Comparison of ENCODE assay signal across 15 mouse cellular contexts in the genomic region with DNA sequence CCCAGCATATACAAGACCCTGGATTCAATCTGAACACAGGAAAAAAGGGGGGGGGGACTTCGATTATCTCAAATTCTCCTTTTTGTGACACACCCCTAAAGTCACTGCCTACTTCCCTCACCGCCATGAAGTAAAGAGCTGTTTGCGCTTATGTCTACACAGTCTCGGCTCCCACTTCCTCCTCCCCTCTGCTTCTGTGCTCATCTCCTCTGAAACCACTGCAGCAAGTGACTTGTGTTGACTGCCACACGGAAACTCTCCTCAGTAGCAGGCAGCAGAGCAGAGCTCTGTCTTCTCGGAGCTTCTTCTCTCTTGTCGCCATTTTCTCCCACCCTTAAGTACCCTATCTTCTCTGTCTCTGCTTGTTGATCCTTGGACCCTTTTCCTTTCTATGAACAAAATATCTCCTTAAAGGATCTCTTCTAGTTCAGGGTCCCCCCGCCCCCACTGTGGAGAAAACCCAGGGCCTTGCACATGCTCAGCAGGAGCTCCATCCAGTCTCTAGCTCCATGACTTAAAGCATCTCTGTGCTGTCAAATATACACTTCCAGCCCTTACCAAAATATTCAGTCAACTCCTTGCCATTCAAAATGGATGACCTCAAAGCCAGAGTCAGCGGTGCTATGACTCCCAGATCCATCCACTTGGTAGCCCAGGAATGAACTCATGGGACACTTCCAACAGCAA. TPM values are rescaled to one million over a fixed set of nuclear protein-coding genes. Genes with fewer than 3 reads are reported as not detected.
DNase-seq lines count a peak whose midpoint lies in the region; ATAC-seq and TF ChIP-seq lines count a peak whose summit lies in the region.
"Had no signal": no experiment of that assay in that cellular context is flagged by ENCODE, and none has a peak within 500 bp of the region (broad histone marks: within the 10 kb centered on the region; RNA-seq: fewer than 3 reads in every experiment).

No protein-coding gene starts in this region.

- TF ChIP-seq POLR2A in bone marrow, adult 2 months (IDR thresholded peaks at IDR 0.05; ENCODE audit: borderline replicate concordance, control insufficient read depth, low read depth, low read length), result no peak

- no peak for TF ChIP-seq CTCF in bone marrow, adult 2 months (IDR thresholded peaks at IDR 0.05; ENCODE audit: control insufficient read depth, insufficient read depth, low read length)

- DNase-seq in liver, embryonic 11.5 days (ENCODE audit: low spot score), result no peak
- no peak for DNase-seq in liver
- peak; percentile 51 for DNase-seq in lung, postnatal 36 days
- DNase-seq in thymus, postnatal 0 days (ENCODE audit: low spot score), result peak; percentile 82
- DNase-seq in ovary, postnatal 10 days (ENCODE audit: low spot score), result no peak
- no peak for DNase-seq in midbrain, embryonic 10.5 days (ENCODE audit: low spot score)
- no peak for DNase-seq in cerebellum, postnatal 36 days
- DNase-seq: cerebellum, adult 8-10 months; kidney, postnatal 36 days; left cerebral cortex, postnatal 4 days had no signal

- H3K9me3 ChIP-seq in liver, embryonic 11.5 days (ENCODE audit: control insufficient read depth, low read length), result peaks cover under 1% of the 10 kb centered on the region; the same call in 1 of the 2 replicates
- peaks cover 1% of the 10 kb centered on the region; the same call in 1 of the 2 replicates for H3K9me3 ChIP-seq in midbrain, embryonic 10.5 days (replicated peaks)
- H3K9me3 ChIP-seq: embryonic facial prominence, embryonic 13.5 days; forebrain, embryonic 15.5 days; neural tube, embryonic 15.5 days had no signal

- no peaks in the 10 kb centered on the region for H3K4me1 ChIP-seq in liver, embryonic 11.5 days (replicated peaks; ENCODE audit: control insufficient read depth, insufficient read depth, low read length)
- no peaks in the 10 kb centered on the region; the same call in 1 of the 2 replicates for H3K4me1 ChIP-seq in bone marrow, adult 2 months (ENCODE audit: control insufficient read depth, insufficient read depth, low read length)
- no peaks in the 10 kb centered on the region for H3K4me1 ChIP-seq in midbrain, embryonic 10.5 days

- WGBS in liver, embryonic 11.5 days, result 52% methylated on average over 9 of the region's 9 CpGs
- 21% methylated on average over 9 of the region's 9 CpGs for WGBS in bone marrow, adult 2 months
- WGBS in midbrain, embryonic 10.5 days, result 85% methylated on average over 9 of the region's 9 CpGs

- H3K4me2 ChIP-seq in liver, embryonic 11.5 days, result 0 out of 2 replicates have a peak overlapping the region, but pooled peaks have one; percentile 10
- H3K4me2 ChIP-seq: embryonic facial prominence, embryonic 13.5 days; forebrain, embryonic 15.5 days; heart, embryonic 11.5 days; neural tube, embryonic 15.5 days had no signal

- H3K9ac ChIP-seq in liver, embryonic 11.5 days (ENCODE audit: low read depth, low read length), result no peak overlapping the region
- H3K9ac ChIP-seq: embryonic facial prominence, embryonic 13.5 days; forebrain, embryonic 15.5 days; neural tube, embryonic 15.5 days had no signal

- no peak overlapping the region for H3K27ac ChIP-seq in liver, embryonic 11.5 days (ENCODE audit: low read depth, low read length)
- peak overlapping the region; percentile 65 for H3K27ac ChIP-seq in bone marrow, adult 2 months (ENCODE audit: control insufficient read depth, insufficient read depth, low read depth, low read length, poor library complexity)
- H3K27ac ChIP-seq in midbrain, embryonic 10.5 days (replicated peaks), result no peak overlapping the region
- H3K27ac ChIP-seq: embryonic facial prominence, embryonic 13.5 days; forebrain, embryonic 15.5 days; neural tube, embryonic 15.5 days had no signal

- no peak for ATAC-seq in liver, embryonic 11.5 days (replicated peaks; ENCODE audit: low FRiP score)
- ATAC-seq: forebrain, embryonic 15.5 days had no signal

- no peaks in the 10 kb centered on the region for H3K27me3 ChIP-seq in liver, embryonic 11.5 days (replicated peaks; ENCODE audit: control insufficient read depth, insufficient read depth, low read length)
- H3K27me3 ChIP-seq in midbrain, embryonic 10.5 days (ENCODE audit: low read depth, poor library complexity, severe bottlenecking), result no peaks in the 10 kb centered on the region
- H3K27me3 ChIP-seq: embryonic facial prominence, embryonic 13.5 days; forebrain, embryonic 15.5 days; neural tube, embryonic 15.5 days had no signal

- H3K4me3 ChIP-seq in liver, embryonic 11.5 days (ENCODE audit: low read depth, low read length), result no peak overlapping the region
- H3K4me3 ChIP-seq in bone marrow, adult 2 months (replicated peaks; ENCODE audit: control insufficient read depth, low read depth, low read length), result no peak overlapping the region
- H3K4me3 ChIP-seq in midbrain, embryonic 10.5 days, result no peak overlapping the region
- H3K4me3 ChIP-seq: embryonic facial prominence, embryonic 13.5 days; forebrain, embryonic 15.5 days; neural tube, embryonic 15.5 days had no signal

- peaks cover 1% of the 10 kb centered on the region; the same call in 1 of the 2 replicates for H3K36me3 ChIP-seq in liver, embryonic 11.5 days (ENCODE audit: control insufficient read depth, insufficient read depth, low read length)
- H3K36me3 ChIP-seq in midbrain, embryonic 10.5 days, result no peaks in the 10 kb centered on the region
- H3K36me3 ChIP-seq: embryonic facial prominence, embryonic 13.5 days; forebrain, embryonic 15.5 days; neural tube, embryonic 15.5 days had no signal

RNA-seq across cellular contexts. Expression of a gene that starts 6.7 kb away (rescaled TPM):
- 217 and 224 TPM in 2 replicates for polyA plus RNA-seq in liver, embryonic 11.5 days (2014; fragmentation: Nextera tagmentation; extraction: Ambion mirVana)
- polyA plus RNA-seq in bone marrow, adult 2 months (2011; ENCODE audit: insufficient read depth, insufficient read length, low replicate concordance, missing spikeins), result 16.7 and 18.3 TPM in 2 replicates
- polyA plus RNA-seq in thymus, postnatal 0 days (2015; fragmentation: Nextera tagmentation; extraction: Ambion mirVana), result 44.9 and 47.7 TPM in 2 replicates
- polyA plus RNA-seq in midbrain, embryonic 10.5 days (2016; fragmentation: Nextera tagmentation; extraction: Ambion mirVana), result 69.6 and 70.2 TPM in 2 replicates

RNA-seq across cellular contexts. Expression of a gene that starts 10.2 kb away (rescaled TPM):
- 321 and 377 TPM in 2 replicates for polyA plus RNA-seq in liver, embryonic 11.5 days (2014; fragmentation: Nextera tagmentation; extraction: Ambion mirVana)
- polyA plus RNA-seq in bone marrow, adult 2 months (2011; ENCODE audit: insufficient read depth, insufficient read length, low replicate concordance, missing spikeins), result 0.70 and 2.2 TPM in 2 replicates
- polyA plus RNA-seq in thymus, postnatal 0 days (2015; fragmentation: Nextera tagmentation; extraction: Ambion mirVana), result 0.10 TPM in 1 of 2 replicates, not detected in the other
- not detected in 2 replicates for polyA plus RNA-seq in midbrain, embryonic 10.5 days (2016; fragmentation: Nextera tagmentation; extraction: Ambion mirVana)
- polyA plus RNA-seq: forebrain, embryonic 15.5 days had no signal

RNA-seq across cellular contexts. Expression of a gene that starts 25.4 kb away (rescaled TPM):
- polyA plus RNA-seq in liver, embryonic 11.5 days (2014; fragmentation: Nextera tagmentation; extraction: Ambion mirVana), result 21.8 and 21.9 TPM in 2 replicates
- 21.0 and 33.5 TPM in 2 replicates for polyA plus RNA-seq in bone marrow, adult 2 months (2011; ENCODE audit: insufficient read depth, insufficient read length, low replicate concordance, missing spikeins)
- polyA plus RNA-seq in thymus, postnatal 0 days (2015; fragmentation: Nextera tagmentation; extraction: Ambion mirVana), result 5.7 and 5.9 TPM in 2 replicates
- 5.7 and 7.5 TPM in 2 replicates for polyA plus RNA-seq in midbrain, embryonic 10.5 days (2016; fragmentation: Nextera tagmentation; extraction: Ambion mirVana)

RNA-seq across cellular contexts. Expression of a gene that starts 32.4 kb away (rescaled TPM):
- 29.8 and 33.0 TPM in 2 replicates for polyA plus RNA-seq in liver, embryonic 11.5 days (2014; fragmentation: Nextera tagmentation; extraction: Ambion mirVana)
- 1.2 and 5.0 TPM in 2 replicates for polyA plus RNA-seq in bone marrow, adult 2 months (2011; ENCODE audit: insufficient read depth, insufficient read length, low replicate concordance, missing spikeins)
- 9.7 and 13.8 TPM in 2 replicates for polyA plus RNA-seq in thymus, postnatal 0 days (2015; fragmentation: Nextera tagmentation; extraction: Ambion mirVana)
- 10.2 and 10.6 TPM in 2 replicates for polyA plus RNA-seq in midbrain, embryonic 10.5 days (2016; fragmentation: Nextera tagmentation; extraction: Ambion mirVana)

RNA-seq across cellular contexts. Expression of a gene that starts 57.5 kb away (rescaled TPM):
- polyA plus RNA-seq in liver, embryonic 11.5 days (2014; fragmentation: Nextera tagmentation; extraction: Ambion mirVana), result 105 and 119 TPM in 2 replicates
- 18.5 and 35.4 TPM in 2 replicates for polyA plus RNA-seq in bone marrow, adult 2 months (2011; ENCODE audit: insufficient read depth, insufficient read length, low replicate concordance, missing spikeins)
- 39.2 and 40.0 TPM in 2 replicates for polyA plus RNA-seq in thymus, postnatal 0 days (2015; fragmentation: Nextera tagmentation; extraction: Ambion mirVana)
- polyA plus RNA-seq in midbrain, embryonic 10.5 days (2016; fragmentation: Nextera tagmentation; extraction: Ambion mirVana), result 67.3 and 72.2 TPM in 2 replicates

Comparison
In these comparisons a context has a peak if more than half of its experiments do, and no peak if none do; other contexts are left out.
1. DNase-seq: peak in lung, postnatal 36 days (single experiment) and thymus, postnatal 0 days (single experiment); none in liver, embryonic 11.5 days (single experiment), liver (single experiment), ovary, postnatal 10 days (single experiment), midbrain, embryonic 10.5 days (single experiment) and cerebellum, postnatal 36 days (0 of 2).
2. RNA of a gene that starts 10.2 kb away (polyA plus RNA-seq): 321 to 377 TPM in liver, embryonic 11.5 days; 0.70 to 2.2 TPM in bone marrow, adult 2 months, 0.10 TPM in thymus, postnatal 0 days and not detected in midbrain, embryonic 10.5 days; every median in the first group is over 10 times any median in the second.